Mouse (Mus musculus) myocyte (in vitro differentiated cells): Measurements from ENCODE around the gene Crocc.

Source experiments
- CEBPB ChIP-seq: IDR thresholded peaks from 2 replicates; pipeline ENCODE4 v1.6.1; 2011; ENCODE audit warnings: mild to moderate bottlenecking, moderate library complexity; ENCODE audit not compliant: poor library complexity, insufficient read depth, severe bottlenecking
- POLR2A ChIP-seq: IDR thresholded peaks from one replicate; pipeline ENCODE4 v1.6.1; 2011; ENCODE audit warnings: low read depth, mild to moderate bottlenecking, control low read depth, moderate library complexity; ENCODE audit not compliant: insufficient read length
- POLR2AphosphoS2 ChIP-seq: IDR thresholded peaks from one replicate; pipeline ENCODE4 v1.6.1; 2011; ENCODE audit warnings: low read depth, control low read depth; ENCODE audit not compliant: insufficient read length

- TF ChIP-seq POLR2AphosphoS2 (no peak), POLR2A (no peak), CEBPB (no peak)
Measured at GRCm38 (mm10) chr4:141024052-141024451, 36.3 kb downstream of the Crocc start.
